In genomic region chr11:58211062-58211681, GRCm38 (mm10) we compare ENCODE assay signal across 11 mouse cellular contexts. TPM values are rescaled to one million over a fixed set of nuclear protein-coding genes. Genes with fewer than 3 reads are reported as not detected.
A peak's percentile ranks its signal among the peaks of the same experiment; 100 is the strongest.
DNase-seq lines count a peak whose midpoint lies in the region; ATAC-seq and TF ChIP-seq lines count a peak whose summit lies in the region.
"Had no signal": no experiment of that assay in that cellular context is flagged by ENCODE, and none has a peak within 500 bp of the region (broad histone marks: within the 10 kb centered on the region; RNA-seq: fewer than 3 reads in every experiment).

No protein-coding gene starts in this region.

- no peak for ATAC-seq in embryonic facial prominence, embryonic 13.5 days (ENCODE audit: insufficient number of reproducible peaks, insufficient read depth, low FRiP score, low TSS enrichment, low read depth)
- ATAC-seq in liver, embryonic 16.5 days (ENCODE audit: low read depth), result no peak
- ATAC-seq: forebrain, embryonic 13.5 days had no signal

- TF ChIP-seq CTCF in gastrocnemius, adult 2 months (IDR thresholded peaks at IDR 0.05), result no peak

- H3K36me3 ChIP-seq in embryonic facial prominence, embryonic 13.5 days, result no peaks in the 10 kb centered on the region
- H3K36me3 ChIP-seq in liver, embryonic 16.5 days (ENCODE audit: control insufficient read depth, insufficient read depth), result no peaks in the 10 kb centered on the region

- H3K9me3 ChIP-seq in embryonic facial prominence, embryonic 13.5 days, result no peaks in the 10 kb centered on the region
- no peaks in the 10 kb centered on the region for H3K9me3 ChIP-seq in liver, embryonic 16.5 days (replicated peaks; ENCODE audit: control insufficient read depth, low read length)
- H3K9me3 ChIP-seq: forebrain, embryonic 13.5 days had no signal

- intact Hi-C loops in gastrocnemius, adult 2 months (cut with DNase I), result no loop called here

- peaks cover 10% of the 10 kb centered on the region for H3K4me1 ChIP-seq in embryonic facial prominence, embryonic 13.5 days
- H3K4me1 ChIP-seq in liver, embryonic 16.5 days (ENCODE audit: control insufficient read depth, low read depth, low read length), result peaks cover 23% of the 10 kb centered on the region

- H3K27ac ChIP-seq in gastrocnemius, adult 2 months, result peak overlapping the region; percentile 77
- no peak overlapping the region for H3K27ac ChIP-seq in embryonic facial prominence, embryonic 13.5 days
- H3K27ac ChIP-seq in liver, embryonic 16.5 days (ENCODE audit: low read length), result peak overlapping the region; percentile 48; the same call in 1 of the 2 replicates
- H3K27ac ChIP-seq: forebrain, embryonic 13.5 days; kidney, postnatal 0 days had no signal

- WGBS in embryonic facial prominence, embryonic 13.5 days, result 28% methylated on average over 9 of the region's 9 CpGs
- WGBS in liver, embryonic 16.5 days (ENCODE audit: insufficient replicate concordance), result 25% methylated on average over 9 of the region's 9 CpGs

- peak overlapping the region; percentile 44; the same call in 1 of the 2 replicates for H3K9ac ChIP-seq in embryonic facial prominence, embryonic 13.5 days
- H3K9ac ChIP-seq in liver, embryonic 16.5 days (ENCODE audit: low read depth, low read length), result peak overlapping the region; percentile 18; the same call in 1 of the 2 replicates
- H3K9ac ChIP-seq: forebrain, embryonic 13.5 days had no signal

- DNase-seq in gastrocnemius, adult 2 months, result peak; percentile 51
- no peak for DNase-seq in gastrocnemius, postnatal 25 days
- DNase-seq in CD4-positive, CD25-positive, alpha-beta regulatory T cell, adult 2 months (ENCODE audit: low read depth, low spot score), result peak; percentile 74
- DNase-seq in layer of hippocampus, postnatal 25 days (ENCODE audit: extremely low spot score in 1 of 2, low spot score in 1 of 2), result no peak
- DNase-seq in left cerebral cortex, adult 18-20 months (ENCODE audit: low spot score in 2 of 2), result no peak
- no peak for DNase-seq in urinary bladder, postnatal 10 days (ENCODE audit: low spot score)
- DNase-seq: lung, postnatal 10 days had no signal

- H3K4me2 ChIP-seq in embryonic facial prominence, embryonic 13.5 days, result no peak overlapping the region
- no peak overlapping the region for H3K4me2 ChIP-seq in liver, embryonic 16.5 days (ENCODE audit: low read depth, low read length)
- H3K4me2 ChIP-seq: forebrain, embryonic 13.5 days had no signal

- peak overlapping the region; percentile 42 for H3K4me3 ChIP-seq in gastrocnemius, adult 2 months
- no peak overlapping the region for H3K4me3 ChIP-seq in embryonic facial prominence, embryonic 13.5 days
- H3K4me3 ChIP-seq in liver, embryonic 16.5 days (ENCODE audit: low read depth, low read length), result no peak overlapping the region
- H3K4me3 ChIP-seq: forebrain, embryonic 13.5 days had no signal

- H3K27me3 ChIP-seq in embryonic facial prominence, embryonic 13.5 days, result no peaks in the 10 kb centered on the region
- H3K27me3 ChIP-seq in liver, embryonic 16.5 days (ENCODE audit: control insufficient read depth, insufficient read depth, low read depth, low read length), result no peaks in the 10 kb centered on the region
- H3K27me3 ChIP-seq: forebrain, embryonic 13.5 days had no signal

RNA-seq across cellular contexts. Expression of gene Irgm2, which starts 11.8 kb away (rescaled TPM):
- total RNA-seq in gastrocnemius, adult 2 months (2021), result 10 to 100 TPM in 1 of 2 experiments, 1 to 10 TPM in 1; 8.7 to 14.6 TPM
- total RNA-seq in gastrocnemius, postnatal 25 days (2021), result 1 to 10 TPM; 6.1 to 9.1 TPM
- 1.5 and 1.8 TPM in 2 replicates for polyA plus RNA-seq in embryonic facial prominence, embryonic 13.5 days (2015; fragmentation: Nextera tagmentation; extraction: Ambion mirVana)
- polyA plus RNA-seq in liver, embryonic 16.5 days (2015; fragmentation: Nextera tagmentation; extraction: Ambion mirVana), result 5.5 and 6.8 TPM in 2 replicates
- total RNA-seq in layer of hippocampus, postnatal 25 days (2021), result 1 to 10 TPM; 1.3 to 2.1 TPM
- total RNA-seq in left cerebral cortex, adult 18-20 months (2021), result 1 to 10 TPM; 2.4 to 3.6 TPM

RNA-seq across cellular contexts. Expression of gene Igtp, which starts 11.8 kb away (rescaled TPM):
- total RNA-seq in gastrocnemius, adult 2 months (2021), result 1 to 10 TPM; 6.5 to 9.7 TPM
- total RNA-seq in gastrocnemius, postnatal 25 days (2021), result 1 to 10 TPM; 3.6 to 4.3 TPM
- 3.1 and 3.4 TPM in 2 replicates for polyA plus RNA-seq in embryonic facial prominence, embryonic 13.5 days (2015; fragmentation: Nextera tagmentation; extraction: Ambion mirVana)
- 7.7 and 9.6 TPM in 2 replicates for polyA plus RNA-seq in liver, embryonic 16.5 days (2015; fragmentation: Nextera tagmentation; extraction: Ambion mirVana)
- 1 to 10 TPM; 1.2 to 1.5 TPM for total RNA-seq in layer of hippocampus, postnatal 25 days (2021)
- 1 to 10 TPM; 3.8 to 5.4 TPM for total RNA-seq in left cerebral cortex, adult 18-20 months (2021)

RNA-seq across cellular contexts. Expression of gene Mrpl22, which starts 39.7 kb away (rescaled TPM):
- 10 to 100 TPM; 35.6 to 45.8 TPM for total RNA-seq in gastrocnemius, adult 2 months (2021)
- total RNA-seq in gastrocnemius, postnatal 25 days (2021), result 10 to 100 TPM; 39.0 to 41.5 TPM
- 135 and 138 TPM in 2 replicates for polyA plus RNA-seq in embryonic facial prominence, embryonic 13.5 days (2015; fragmentation: Nextera tagmentation; extraction: Ambion mirVana)
- 74.9 and 83.3 TPM in 2 replicates for polyA plus RNA-seq in liver, embryonic 16.5 days (2015; fragmentation: Nextera tagmentation; extraction: Ambion mirVana)
- 10 to 100 TPM; 28.3 to 34.8 TPM for total RNA-seq in layer of hippocampus, postnatal 25 days (2021)
- 10 to 100 TPM; 36.0 to 39.6 TPM for total RNA-seq in left cerebral cortex, adult 18-20 months (2021)

RNA-seq across cellular contexts. Expression of gene Gemin5, which starts 42.8 kb away (rescaled TPM):
- 10 to 100 TPM in 1 of 2 experiments, 1 to 10 TPM in 1; 8.7 to 10.9 TPM for total RNA-seq in gastrocnemius, adult 2 months (2021)
- total RNA-seq in gastrocnemius, postnatal 25 days (2021), result 1 to 10 TPM; 8.1 to 9.3 TPM
- 25.0 and 26.1 TPM in 2 replicates for polyA plus RNA-seq in embryonic facial prominence, embryonic 13.5 days (2015; fragmentation: Nextera tagmentation; extraction: Ambion mirVana)
- polyA plus RNA-seq in liver, embryonic 16.5 days (2015; fragmentation: Nextera tagmentation; extraction: Ambion mirVana), result 7.2 and 7.4 TPM in 2 replicates
- 10 to 100 TPM; 19.2 to 20.6 TPM for total RNA-seq in layer of hippocampus, postnatal 25 days (2021)
- 10 to 100 TPM; 18.9 to 19.0 TPM for total RNA-seq in left cerebral cortex, adult 18-20 months (2021)

Comparison
In these comparisons a context has a peak if more than half of its experiments do, and no peak if none do; other contexts are left out.
1. DNase-seq: peak in gastrocnemius, adult 2 months (single experiment) and CD4-positive, CD25-positive, alpha-beta regulatory T cell, adult 2 months (single experiment); none in gastrocnemius, postnatal 25 days (single experiment), layer of hippocampus, postnatal 25 days (0 of 2), left cerebral cortex, adult 18-20 months (0 of 2) and urinary bladder, postnatal 10 days (single experiment).